Mouse (Mus musculus) right cerebral cortex, postnatal 14 days (tissue): ENCODE data around the gene Itpr2.

Source experiments
- DNase-seq: peaks from one replicate; pipeline ENCODE4 v3.0.0; 2022

Itpr2 gene

DNA sequence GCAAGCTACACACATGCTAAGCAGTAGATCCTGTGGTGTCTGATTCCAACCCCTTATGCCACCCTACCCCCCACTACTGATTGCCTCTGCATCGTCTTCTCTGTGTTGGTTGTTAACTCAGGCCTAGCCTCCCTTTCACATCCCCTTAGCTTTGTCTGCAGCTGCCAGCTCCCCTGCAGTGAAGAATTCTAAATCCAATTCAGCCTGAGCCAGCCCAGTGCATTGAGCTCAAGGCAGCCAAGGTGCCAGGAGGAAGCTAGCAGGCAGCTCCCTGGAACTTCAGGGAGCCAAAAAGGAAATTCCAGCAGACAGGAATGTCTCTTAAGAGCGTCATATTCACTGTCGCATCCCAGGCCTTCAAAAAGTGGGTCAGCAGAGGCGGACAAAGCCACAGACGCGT is 159.0 kb downstream of the Itpr2 start:
- no peak for DNase-seq

DNA sequence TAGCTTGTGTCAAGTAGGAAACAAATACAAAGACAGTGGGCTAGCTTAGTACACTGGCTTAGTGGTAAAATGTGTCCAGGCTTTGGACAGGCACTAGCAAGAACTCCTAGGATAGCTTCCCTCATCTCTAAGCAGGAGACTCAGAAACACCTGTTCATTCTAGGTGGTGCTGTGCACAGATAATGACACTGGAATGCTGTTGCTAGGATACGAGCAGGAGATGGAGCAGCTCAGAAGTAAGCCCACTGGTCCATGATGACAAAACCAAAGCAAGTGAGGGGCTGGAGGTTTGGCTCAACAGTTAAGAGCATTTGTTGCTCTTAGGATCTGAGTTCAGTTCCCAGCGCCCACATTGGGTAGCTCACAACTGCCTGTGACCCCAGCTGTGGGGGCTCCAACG is 160.1 kb downstream of the Itpr2 start:
- no peak for DNase-seq

DNA sequence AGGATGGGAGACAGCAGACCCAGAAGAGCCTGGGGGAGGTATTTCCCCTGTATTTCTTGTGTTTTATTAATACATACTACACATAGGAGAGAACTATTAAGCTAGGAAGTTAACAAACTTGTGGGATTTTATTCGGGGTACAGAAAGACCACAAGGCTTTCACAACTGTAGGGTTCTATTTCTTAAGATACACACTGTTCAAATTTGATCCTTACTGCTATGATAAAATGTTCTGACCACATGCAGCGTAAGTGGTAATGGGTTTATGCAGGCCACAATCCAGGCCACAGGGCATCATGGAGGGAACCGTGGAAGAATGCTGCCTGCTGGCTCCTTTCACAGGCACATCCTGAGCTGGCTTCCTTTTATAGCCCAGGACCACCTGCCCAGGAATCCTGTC is 160.6 kb downstream of the Itpr2 start:
- DNase-seq, result no peak

DNA sequence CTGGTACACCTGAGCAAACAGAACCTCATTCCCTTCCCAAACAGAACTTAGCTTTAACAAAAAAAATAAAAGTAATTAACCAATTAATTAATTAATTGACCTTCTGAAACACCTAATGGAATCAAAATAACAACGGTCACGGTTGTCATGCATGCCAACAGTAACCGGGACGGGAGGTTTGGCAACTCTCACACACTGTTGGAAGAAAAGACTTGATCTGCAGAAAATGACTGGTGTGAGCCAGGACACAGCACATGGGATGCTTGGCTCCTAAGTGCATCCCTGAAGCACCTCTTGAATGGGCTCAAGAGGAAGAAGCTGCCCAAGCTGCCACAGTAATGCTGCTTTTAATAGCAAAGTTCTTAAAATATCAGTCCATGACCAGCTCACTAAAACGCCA is 161.1 kb downstream of the Itpr2 start:
- DNase-seq, result no peak

DNA sequence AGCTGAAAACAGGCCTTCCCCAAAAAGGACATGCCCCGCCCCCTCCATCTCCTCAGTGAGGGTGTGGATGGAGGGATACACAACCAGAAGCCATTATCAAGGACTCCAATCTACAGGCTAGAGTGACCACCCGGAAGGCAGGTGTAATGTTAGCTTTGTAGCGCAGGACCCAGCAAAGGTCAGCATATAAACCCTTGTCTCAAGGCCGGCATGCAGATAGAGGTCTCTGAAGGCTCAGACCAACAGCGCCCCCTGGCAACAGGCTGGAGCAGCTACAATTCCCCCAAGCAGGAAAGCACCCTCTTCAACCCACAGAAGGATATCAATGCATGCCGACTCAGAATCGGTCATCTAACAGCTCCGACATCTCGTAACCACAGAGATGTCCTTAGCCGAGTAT is 162.2 kb downstream of the Itpr2 start:
- DNase-seq, result peak; percentile 54

DNA sequence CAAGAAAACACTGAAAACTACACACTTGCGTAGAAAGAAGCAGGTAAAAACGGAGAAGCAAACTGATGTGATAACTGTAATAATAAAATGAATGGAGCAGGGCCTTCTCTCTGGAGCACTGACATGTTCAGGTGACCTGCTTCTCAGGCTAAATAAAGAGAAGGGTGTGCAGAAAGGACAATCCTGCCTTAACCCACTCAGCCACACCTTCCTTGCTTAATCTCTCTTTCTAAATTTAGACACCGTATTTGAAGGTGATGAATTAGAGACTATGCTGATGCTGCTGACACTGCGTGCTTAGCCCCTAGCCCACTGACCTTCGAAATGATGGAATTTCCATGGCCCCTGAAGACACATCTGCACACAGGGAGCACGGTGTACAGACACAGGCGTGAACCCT is 164.8 kb downstream of the Itpr2 start:
- DNase-seq, result no peak

DNA sequence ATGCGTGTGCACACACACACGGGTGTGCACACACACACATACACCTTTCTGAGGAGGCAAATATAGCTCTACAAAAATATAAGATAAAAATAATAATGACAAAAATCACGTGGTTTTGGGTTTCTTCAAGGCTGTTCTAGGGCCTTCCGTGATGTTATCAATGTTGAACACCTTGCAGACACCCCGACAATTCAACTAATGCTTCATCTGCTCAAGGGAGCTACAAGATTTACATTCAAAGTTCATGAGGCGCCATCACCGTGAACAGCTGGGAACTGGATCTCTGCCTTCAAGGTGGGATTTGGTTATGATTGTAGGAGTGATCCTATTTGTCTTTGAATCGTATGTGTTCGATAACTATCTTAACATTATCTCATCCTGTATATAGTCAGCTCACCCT is 166.8 kb downstream of the Itpr2 start:
- DNase-seq, result no peak

DNA sequence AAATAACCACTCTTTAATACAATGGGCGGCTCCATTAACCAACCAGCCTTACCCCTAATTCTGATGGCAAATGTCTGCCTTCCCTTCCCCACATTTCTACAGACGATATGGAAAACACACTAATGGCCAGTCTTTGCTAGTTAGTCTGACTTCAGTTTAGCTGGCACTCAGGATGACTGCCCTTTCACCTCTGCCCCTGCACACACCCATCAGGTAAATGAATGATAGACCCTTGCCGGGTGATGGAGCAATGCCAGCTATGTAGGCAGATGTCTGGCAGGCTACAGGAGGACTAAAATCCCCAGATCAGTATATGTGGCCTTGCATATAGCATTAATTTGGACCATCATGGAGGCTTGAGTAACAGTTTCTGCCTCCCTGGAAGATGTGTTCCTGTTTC is 168.5 kb downstream of the Itpr2 start:
- no peak for DNase-seq

DNA sequence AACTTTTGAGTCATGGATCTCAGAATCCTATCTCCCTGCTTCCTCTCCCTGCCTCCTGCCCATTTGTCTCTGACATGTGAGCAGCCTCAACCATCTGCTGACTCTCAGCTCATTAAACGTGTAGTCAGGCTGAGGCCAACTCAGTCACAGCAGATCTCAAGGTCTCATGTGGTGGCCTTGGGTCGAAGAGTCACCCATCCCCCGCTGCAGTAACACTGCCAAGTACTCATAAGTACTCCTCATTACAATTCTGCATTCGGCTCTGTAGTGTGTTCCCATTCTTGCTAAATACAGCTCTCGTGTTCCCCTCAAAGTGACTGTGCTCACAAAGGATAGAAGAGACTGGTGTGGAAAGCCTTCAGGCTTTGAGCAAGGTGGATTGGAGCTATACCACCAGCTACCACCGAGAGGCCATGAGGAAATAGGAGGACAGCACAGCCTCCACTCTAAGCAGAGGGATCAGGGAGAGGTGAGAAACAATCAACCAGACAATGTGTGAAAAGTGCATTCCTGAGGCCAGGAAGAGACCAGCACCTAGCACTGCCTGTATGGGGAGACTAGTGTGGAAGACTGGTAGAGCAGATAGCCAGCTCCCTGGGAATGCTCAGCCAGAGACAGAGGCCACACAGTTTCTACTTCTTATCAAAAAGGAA is 170.9 kb downstream of the Itpr2 start:
- no peak for DNase-seq

DNA sequence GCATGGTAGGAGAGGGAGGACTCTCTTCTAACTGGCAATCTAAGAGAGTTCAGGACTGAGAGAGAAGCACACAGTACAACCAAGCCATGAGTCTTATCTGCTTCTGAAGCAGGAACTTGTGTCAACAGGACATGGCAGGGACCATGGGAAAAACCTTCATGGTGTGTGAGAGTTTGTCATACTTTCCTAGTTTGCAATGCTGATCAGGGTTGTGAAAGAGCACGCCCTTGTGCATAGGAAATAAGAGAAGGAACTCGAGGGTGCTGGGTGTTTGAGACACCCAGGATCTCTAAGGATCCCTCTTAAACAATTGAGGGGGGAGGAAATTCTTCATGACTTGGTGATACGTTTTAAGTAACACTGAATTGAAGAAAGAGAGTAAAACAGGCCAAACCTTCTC is 172.9 kb downstream of the Itpr2 start:
- no peak for DNase-seq

DNA sequence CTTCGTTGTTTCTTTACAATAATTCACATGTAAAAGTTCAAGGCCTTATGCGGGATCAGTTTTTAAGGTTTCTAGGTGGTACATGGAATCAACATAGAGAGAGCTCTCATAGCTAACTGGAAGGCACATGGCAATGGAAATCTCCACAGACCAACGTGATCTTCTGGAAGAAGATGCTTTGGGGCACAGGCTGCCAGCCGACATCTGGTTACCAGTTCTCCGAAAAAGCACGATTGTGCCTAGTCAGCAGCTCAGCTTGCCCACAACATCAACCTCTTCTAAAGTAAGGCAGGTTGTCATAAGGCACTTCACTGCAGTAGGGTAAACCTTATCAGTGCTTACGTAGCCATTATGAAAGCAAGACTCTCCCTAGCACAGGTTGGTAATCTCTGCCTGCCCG is 175.4 kb downstream of the Itpr2 start:
- no peak for DNase-seq

DNA sequence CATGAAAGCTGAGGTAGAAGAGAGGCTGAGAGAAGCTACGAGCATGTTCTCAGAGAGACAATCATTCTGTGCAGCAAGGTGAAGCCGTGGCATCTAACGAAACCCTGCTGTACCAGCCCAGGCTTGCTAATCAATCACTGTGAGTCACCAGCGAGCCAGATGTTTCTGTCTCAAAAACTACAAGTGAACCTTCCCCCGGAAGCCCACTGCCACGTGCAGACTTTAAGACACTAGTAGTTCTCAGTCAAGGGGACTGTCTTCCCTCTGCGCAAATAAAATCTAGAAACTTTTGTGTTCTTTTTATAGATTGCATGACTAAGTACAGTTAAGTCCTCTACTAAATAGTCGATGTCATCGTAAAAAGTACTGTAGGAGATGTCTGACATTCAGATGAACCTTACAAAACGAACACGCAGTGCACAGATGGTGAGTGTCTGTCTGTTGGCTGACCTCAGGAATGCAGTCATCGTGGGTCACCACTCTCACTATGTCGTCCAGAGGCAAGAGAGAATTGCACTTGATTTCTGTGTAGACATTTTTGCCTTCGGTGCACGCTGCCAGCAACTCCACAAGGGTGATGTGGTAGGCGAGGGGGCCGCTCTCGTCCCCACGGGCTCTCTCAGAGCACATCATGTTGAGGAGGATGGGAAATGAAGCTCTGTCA is 177.3 kb downstream of the Itpr2 start:
- DNase-seq, result no peak

DNA sequence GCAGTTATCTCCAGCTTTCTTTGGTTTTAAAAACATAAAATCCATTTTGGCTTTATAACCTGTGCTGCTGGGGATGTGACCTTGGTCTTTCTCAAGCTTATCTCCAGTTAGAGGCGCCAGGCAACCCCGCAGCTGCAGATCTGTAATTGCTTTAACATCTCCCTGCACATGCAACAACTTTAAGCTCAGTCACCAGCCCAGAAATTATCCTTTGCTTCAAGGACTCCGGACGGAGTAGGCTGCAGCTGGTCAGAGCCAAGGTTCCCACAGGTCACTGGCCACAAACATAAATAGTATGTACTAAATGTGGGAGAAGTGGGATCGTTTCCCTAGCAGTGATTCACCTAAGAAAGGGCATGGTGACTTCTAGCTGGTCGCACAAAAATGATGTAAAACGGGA is 179.5 kb downstream of the Itpr2 start:
- no peak for DNase-seq

DNA sequence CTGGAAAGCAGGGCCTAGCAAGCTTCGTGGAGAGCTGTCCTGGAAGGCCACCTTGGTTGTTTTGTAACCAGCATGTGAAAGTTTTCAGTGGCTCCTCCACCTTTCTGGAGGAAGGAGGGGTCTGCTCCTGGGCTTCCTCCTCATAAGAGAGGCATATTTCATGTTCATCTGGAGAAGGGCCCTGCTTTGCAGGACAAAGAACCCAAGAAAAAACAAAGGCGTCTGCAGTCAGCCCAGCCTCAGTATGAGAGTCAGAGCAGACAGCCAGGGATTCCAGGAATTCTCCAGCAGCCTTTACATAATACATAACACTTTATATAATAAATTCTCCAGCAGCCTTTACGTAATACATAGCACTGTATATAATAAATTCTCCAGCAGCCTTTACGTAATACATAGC is 180.1 kb downstream of the Itpr2 start:
- DNase-seq, result no peak

DNA sequence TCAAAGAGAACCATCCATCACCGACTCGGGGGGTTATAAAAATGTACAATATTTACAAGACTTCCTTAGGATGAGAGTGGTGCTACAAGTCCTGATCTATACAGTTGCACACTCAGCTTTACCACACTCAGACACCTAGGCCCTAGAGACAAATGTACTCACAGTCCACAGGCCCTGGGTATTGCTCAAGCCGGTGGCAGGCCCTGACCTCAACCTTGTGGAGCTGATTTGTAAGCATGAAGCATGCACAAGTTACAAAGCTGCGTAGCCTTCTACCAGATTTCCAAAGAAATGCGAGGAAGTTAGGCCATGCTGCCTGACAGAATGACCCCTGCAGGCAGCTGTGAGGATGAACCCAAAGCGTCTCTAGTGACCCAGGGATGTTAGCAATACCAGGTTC is 185.6 kb downstream of the Itpr2 start:
- DNase-seq, result no peak

DNA sequence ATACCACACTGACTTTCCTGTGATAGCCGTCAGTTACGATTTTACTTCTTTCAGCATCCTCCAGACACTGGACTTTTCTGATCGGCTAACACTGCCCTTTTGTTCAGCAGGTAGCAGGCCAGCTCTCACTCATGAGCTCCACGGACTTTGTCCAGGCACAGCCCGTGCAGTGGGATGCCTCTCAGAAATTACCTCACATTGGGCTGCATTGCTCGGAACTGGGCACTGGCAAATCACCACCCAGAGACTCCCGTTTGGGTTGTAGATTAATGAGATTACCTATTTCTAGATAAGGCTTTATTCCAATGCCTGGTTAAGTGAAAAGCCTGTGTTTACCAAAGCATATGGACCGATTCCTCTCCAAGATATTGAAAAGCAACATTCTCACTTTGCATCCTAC is 186.9 kb downstream of the Itpr2 start:
- DNase-seq, result no peak

DNA sequence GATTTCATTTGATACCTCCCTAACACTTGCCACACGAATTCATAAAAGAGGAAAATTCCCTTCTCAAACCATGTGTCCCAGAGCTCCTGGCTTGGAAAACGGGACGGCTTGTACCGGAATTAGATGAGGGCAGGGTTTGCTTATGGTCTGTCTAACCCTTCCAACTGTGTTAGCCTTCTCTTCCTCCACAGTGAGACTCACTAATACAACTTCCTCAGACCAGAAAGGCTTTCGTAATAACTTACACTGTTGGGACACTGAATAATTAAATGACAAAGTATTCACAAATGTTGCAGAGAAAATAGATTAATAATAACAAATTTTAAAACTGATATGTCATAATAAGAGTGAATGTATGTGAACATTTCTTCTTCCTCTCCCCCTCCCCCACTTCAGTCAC is 187.7 kb downstream of the Itpr2 start:
- no peak for DNase-seq

DNA sequence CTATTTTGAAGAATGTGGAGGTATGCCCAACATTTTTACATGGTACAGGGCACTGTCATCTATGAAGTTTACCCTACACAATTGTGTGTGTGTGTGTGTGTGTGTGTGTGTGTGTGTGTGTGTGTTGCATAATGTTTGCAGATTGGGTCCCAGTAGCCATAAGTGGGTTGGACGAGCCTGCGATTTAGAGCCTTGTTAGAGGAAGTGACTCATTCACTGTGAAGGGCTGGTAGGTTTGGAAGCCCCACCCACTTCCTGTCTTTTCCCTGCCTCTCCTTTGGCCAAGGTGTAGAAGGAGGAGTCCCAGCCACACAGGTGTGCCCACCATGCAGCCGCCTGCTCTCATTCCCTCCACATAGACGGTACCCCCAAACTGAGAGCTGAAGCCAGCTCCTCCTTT is 188.6 kb downstream of the Itpr2 start:
- DNase-seq, result no peak

DNA sequence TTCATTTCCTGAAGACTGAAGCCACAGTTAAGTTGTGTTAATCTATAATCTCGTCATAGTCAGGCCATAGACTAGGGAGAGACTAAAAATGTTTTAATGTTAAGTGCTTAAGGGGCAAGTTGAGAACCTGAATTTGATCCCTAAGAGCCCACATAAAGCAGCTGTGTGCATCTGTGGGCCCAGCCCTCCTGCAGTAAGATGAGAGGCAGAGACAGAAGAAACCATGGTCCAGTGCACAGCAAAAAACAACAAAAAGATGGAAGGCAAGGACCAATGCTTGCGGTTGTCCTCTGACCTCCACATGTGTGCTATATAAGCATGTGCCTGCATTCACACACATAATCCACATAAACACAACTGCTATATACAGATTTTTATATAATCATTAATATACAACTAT is 191.8 kb downstream of the Itpr2 start:
- no peak for DNase-seq

DNA sequence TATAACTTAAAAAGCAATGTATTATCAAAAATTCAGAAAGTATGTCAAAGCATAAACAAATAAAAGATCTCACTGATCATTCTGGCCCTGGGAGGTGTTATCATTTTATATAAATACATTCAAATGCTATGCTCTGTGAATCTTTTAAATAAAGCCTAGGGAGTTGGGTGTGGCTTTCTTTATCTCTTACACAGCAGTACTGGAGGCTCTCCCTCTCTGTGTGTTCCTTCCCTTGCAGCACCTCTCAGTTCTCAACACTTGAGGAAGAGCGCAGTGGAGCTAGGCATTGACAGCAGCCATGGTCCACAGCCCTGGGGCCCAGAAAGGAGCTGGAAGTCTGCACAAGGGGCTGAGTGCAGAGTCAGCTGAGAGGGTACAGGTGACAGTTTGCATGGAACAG is 192.7 kb downstream of the Itpr2 start:
- no peak for DNase-seq

DNA sequence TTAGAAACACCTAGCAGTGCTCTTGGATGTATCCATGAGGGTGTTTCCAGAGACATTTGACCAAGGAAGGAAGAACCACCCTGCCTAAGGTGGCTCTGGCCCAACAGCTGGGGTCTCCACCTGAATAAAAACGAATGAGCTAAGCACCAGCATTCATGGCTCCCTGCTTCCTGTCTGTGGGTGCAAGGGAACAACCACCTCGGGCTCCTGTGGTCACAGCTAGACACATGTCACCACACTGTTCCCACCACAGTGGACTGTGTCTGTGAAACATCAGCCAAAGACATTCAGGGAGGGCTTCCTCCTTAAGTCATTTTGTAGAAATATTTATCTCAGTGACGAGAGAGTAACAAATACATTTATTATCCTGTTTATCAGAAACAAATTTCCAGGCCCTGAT is 196.0 kb downstream of the Itpr2 start:
- no peak for DNase-seq

DNA sequence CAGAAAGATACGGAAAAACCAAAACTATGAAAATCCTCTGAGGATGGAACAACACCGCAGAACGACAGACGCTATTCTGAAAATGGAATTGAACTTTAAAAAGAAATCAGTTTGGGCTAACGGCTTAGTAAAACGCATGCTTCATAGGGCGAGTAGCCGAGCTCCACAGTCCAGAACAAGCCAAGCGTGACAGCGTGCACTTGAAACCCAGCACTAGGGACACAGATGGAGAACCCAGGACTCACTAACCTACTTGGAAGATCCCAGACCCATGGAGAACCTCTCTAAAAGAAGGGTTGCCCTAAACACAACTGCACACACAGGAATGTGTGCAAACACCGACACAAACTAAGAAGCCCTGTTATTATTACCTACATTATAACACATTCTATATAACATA is 197.9 kb downstream of the Itpr2 start:
- no peak for DNase-seq

DNA sequence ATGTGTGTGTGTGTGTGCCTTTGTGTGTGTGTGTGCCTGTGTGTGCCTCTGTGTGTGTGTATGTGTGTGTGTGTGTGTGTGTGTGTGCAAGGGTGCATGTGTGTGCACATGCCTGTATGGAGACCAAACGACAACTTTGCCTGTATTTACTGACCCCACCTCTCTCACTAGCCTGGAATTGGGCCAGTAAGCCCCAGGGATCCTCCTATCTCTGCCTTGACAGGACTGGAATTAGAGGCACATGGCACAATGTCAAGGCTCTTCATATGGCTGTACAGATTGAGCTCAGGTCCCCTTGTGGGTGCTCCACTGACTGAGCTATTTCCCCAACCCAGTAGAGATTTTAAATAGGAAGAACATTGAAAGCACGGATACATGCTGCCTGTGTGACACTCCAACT is 198.7 kb downstream of the Itpr2 start:
- no peak for DNase-seq

DNA sequence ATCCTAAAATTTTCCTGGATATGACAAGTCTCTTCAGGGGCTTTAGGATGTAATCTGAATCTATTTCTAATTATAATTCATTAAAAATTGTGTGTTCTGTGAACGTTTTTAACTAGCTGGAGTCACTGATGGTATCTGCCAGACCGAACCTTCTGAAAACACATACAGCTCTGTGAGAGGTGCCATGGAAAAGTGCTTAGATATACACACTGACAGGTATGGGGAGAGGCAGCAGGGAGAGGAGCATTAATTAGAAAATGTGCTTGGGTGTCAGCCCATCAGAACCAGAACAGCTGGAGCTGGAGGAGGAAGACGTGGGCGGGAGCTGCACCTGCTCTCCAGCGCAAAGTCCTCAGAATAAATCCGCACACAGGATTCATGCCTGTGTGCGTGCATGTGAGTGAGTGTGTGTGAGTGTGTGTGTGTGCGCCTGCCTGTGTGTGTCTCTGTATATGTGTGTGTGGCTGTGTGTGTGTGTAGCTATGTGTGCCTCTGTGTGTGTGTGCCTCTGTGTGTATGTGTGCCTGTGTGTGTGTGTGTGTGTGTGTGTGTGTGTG is 199.4 kb downstream of the Itpr2 start:
- DNase-seq, result peak; percentile 13

DNA sequence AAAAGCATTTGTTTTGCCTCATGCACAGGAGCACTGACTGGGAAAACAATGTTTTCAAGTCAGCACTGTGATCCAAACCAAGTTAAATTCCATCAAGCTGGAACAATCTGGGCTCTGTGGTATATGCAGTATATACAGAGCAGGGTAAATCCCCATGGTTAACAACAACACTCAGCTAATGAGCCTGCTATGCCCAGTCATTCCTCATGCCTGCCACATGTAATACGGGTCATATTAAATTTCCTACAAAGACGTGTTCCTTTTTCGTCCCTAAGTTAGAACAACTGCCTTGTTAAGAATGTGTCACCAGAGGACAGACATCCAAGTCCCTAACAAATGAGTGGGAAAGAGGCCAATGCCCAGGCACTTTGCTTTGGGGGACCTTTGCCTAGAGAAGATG is 199.9 kb downstream of the Itpr2 start:
- DNase-seq, result no peak
